Comparison of ENCODE assay signal across 8 mouse cellular contexts in the genomic region with DNA sequence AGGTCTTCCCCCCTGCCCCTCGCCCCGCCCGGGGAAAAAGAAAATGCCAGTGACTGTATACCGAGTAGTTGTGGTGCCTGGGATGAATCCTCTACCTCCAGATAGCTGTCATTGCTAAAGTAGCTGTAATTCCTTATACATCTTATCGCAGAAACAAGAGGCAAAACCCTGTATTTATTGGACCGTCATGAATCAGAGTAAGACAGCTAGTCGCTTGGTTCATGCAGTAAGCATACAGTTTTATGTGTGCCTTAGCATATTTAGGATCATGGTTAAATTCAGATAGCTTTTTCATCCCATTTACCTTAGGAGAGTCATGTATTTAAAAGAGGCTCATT. TPM values are rescaled to one million over a fixed set of nuclear protein-coding genes. Genes with fewer than 3 reads are reported as not detected.
DNase-seq lines count a peak whose midpoint lies in the region; ATAC-seq and TF ChIP-seq lines count a peak whose summit lies in the region.

No protein-coding gene starts in this region.

- no peak for TF ChIP-seq POLR2A in spleen, adult 2 months (IDR thresholded peaks at IDR 0.05; ENCODE audit: low read depth, low read length)

- 17% methylated on average over 7 of the region's 7 CpGs for WGBS in spleen, adult 2 months

- no peak for TF ChIP-seq CTCF in spleen, adult 2 months (IDR thresholded peaks at IDR 0.05; ENCODE audit: extremely low read depth, insufficient read depth, insufficient read length, insufficient replicate concordance)

- no peaks in the 10 kb centered on the region for H3K27me3 ChIP-seq in spleen, adult 2 months (ENCODE audit: control insufficient read depth, insufficient read depth, low read length)

- H3K36me3 ChIP-seq in spleen, adult 2 months (ENCODE audit: control insufficient read depth, insufficient read depth, low read length): no peaks in the 10 kb centered on the region

- H3K4me3 ChIP-seq in spleen, adult 2 months (ENCODE audit: extremely low read depth, insufficient read depth, insufficient read length): peak overlapping the region; percentile 75

- peak overlapping the region; percentile 20; the same call in 1 of the 2 replicates for H3K27ac ChIP-seq in spleen, adult 2 months (ENCODE audit: insufficient read depth, low read length)

- peak; percentile 30 for DNase-seq in adrenal gland, postnatal 10 days
- no peak for DNase-seq in adrenal gland, postnatal 14 days
- no peak for DNase-seq in spleen, adult 2 months (ENCODE audit: low read depth in 1 of 2, low spot score in 2 of 2)
- no peak for DNase-seq in spleen, postnatal 36 days (ENCODE audit: low spot score in 2 of 2)
- DNase-seq in liver: peak; percentile 44
- DNase-seq in kidney, postnatal 25 days: no peak
- no peak for DNase-seq in kidney, adult 11 months

- no peak for ATAC-seq in granulocyte monocyte progenitor cell, adult 5-6 weeks (replicated peaks; ENCODE audit: poor library complexity, severe bottlenecking)

- peaks cover 2% of the 10 kb centered on the region for H3K4me1 ChIP-seq in spleen, adult 2 months (ENCODE audit: control insufficient read depth, insufficient read depth, insufficient read length)

RNA-seq across cellular contexts. Expression of gene Zfr, which starts 1.5 kb away (rescaled TPM):
- total RNA-seq in adrenal gland, postnatal 10 days (2021): 100 to 1,000 TPM; 111 to 130 TPM
- total RNA-seq in adrenal gland, postnatal 14 days (2021): 155 and 170 TPM in 2 replicates
- 77.2 and 93.5 TPM in 2 replicates for polyA plus RNA-seq in spleen, adult 2 months (2012; rRNA removed)
- 76.0 and 125 TPM in 2 replicates for total RNA-seq in granulocyte monocyte progenitor cell, adult 5-6 weeks (2014; fragmentation: Nextera tagmentation)
- 52.6 and 85.7 TPM in 2 replicates for total RNA-seq in granulocyte monocyte progenitor cell, adult 5-6 weeks (2017)

Comparison
In these comparisons a context has a peak if more than half of its experiments do, and no peak if none do; other contexts are left out.
1. DNase-seq: peak in adrenal gland, postnatal 10 days (single experiment) and liver (single experiment); none in adrenal gland, postnatal 14 days (single experiment), spleen, adult 2 months (0 of 2), spleen, postnatal 36 days (0 of 2), kidney, postnatal 25 days (0 of 2) and kidney, adult 11 months (single experiment).